Mouse (Mus musculus) thymus, adult 2 months (tissue): ENCODE measurements around the gene Adgrf5. TPM values are rescaled to one million over a fixed set of nuclear protein-coding genes. Genes with fewer than 3 reads are reported as not detected.
A peak's percentile ranks its signal among the peaks of the same experiment; 100 is the strongest.

Source experiments
- DNase-seq: peaks from one replicate; pipeline ENCODE4 v3.0.0; 2021
- H3K27ac ChIP-seq: fragments of 200-500 bp; 2 replicates; pipeline ENCODE4 v1.5.1; 2012; ENCODE audit warnings: low read length, control low read depth; ENCODE audit not compliant: control insufficient read depth, insufficient read depth
- H3K27me3 ChIP-seq: fragments of 200-500 bp; 2 replicates; pipeline ENCODE4 v1.6.1; 2012; ENCODE audit warnings: mild to moderate bottlenecking, low read length, moderate library complexity, mixed read lengths; ENCODE audit not compliant: control insufficient read depth, insufficient read depth
- H3K36me3 ChIP-seq: fragments of 200-500 bp; 2 replicates; pipeline ENCODE4 v1.6.1; 2012; ENCODE audit warnings: mild to moderate bottlenecking, low read length, moderate library complexity; ENCODE audit not compliant: control insufficient read depth, insufficient read depth
- H3K4me1 ChIP-seq: fragments of 200-500 bp; replicated peaks from 2 replicates; pipeline ENCODE4 v1.6.1; 2012; ENCODE audit warnings: low read length; ENCODE audit not compliant: control insufficient read depth, insufficient read depth
- H3K4me3 ChIP-seq: fragments of 200-500 bp; 2 replicates; pipeline ENCODE4 v1.5.1; 2012; ENCODE audit warnings: mild to moderate bottlenecking, low read length, control low read depth, moderate library complexity; ENCODE audit not compliant: control insufficient read depth, insufficient read depth
- CTCF ChIP-seq: fragments of 200-500 bp; IDR thresholded peaks from 2 replicates; pipeline ENCODE4 v1.5.1; 2012; ENCODE audit warnings: mild to moderate bottlenecking, control low read depth, low read length, moderate library complexity, borderline replicate concordance; ENCODE audit not compliant: control insufficient read depth, poor library complexity, insufficient read depth; ENCODE audit errors: extremely low read depth
- POLR2A ChIP-seq: fragments of 200-500 bp; IDR thresholded peaks from 2 replicates; pipeline ENCODE4 v1.6.1; 2012; ENCODE audit warnings: mild to moderate bottlenecking, low read length, control low read depth, moderate library complexity; ENCODE audit not compliant: control insufficient read depth, poor library complexity, insufficient read depth; ENCODE audit errors: extremely low read depth
- WGBS: fragments of 180-500 bp; shearing (Covaris S2); methylation state at CpG from one replicate; pipeline ENCODE4 v1.1.7; 2018; 5-methylcytosine and 5-hydroxymethylcytosine counted together
- polyA plus RNA-seq: library from polyadenylated mRNA; depleted of rRNA; stranded (reverse); fragments of >200 nt; gene quantifications from 2 replicates; pipeline ENCODE4 v1.2.3, GENCODE M21; 2012

The Adgrf5 gene
- polyA plus RNA-seq, 1 experiment = 5.7 TPM

DNA sequence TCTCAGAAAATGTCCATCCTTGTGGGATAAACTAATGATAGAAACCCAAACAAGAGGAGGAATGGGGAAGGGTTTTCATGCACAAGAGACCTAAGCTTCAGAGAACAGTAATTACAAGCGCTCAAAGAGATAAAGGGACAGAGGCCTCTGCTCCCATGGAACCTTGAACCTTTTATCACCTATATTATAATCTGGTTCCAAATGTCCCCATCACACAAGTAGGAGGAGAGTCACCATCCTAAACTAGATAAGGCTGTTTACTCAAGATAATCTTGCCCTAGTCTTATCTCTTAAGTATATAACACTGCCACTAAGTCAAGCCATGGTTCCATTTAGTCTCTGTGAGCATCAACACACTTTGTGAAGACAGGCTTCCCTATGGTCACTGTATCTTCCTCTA is 91.0 kb downstream of the Adgrf5 start:
- no peaks in the 10 kb centered on the region for H3K36me3 ChIP-seq
- H3K4me1 ChIP-seq = no peaks in the 10 kb centered on the region
- no peak for DNase-seq
- H3K4me3 ChIP-seq = no peak overlapping the region
- no peaks in the 10 kb centered on the region for H3K27me3 ChIP-seq
- WGBS = 100% methylated on average over 1 of the region's 1 CpGs
- no peak overlapping the region for H3K27ac ChIP-seq
- TF ChIP-seq CTCF (no peak), POLR2A (no peak)

DNA sequence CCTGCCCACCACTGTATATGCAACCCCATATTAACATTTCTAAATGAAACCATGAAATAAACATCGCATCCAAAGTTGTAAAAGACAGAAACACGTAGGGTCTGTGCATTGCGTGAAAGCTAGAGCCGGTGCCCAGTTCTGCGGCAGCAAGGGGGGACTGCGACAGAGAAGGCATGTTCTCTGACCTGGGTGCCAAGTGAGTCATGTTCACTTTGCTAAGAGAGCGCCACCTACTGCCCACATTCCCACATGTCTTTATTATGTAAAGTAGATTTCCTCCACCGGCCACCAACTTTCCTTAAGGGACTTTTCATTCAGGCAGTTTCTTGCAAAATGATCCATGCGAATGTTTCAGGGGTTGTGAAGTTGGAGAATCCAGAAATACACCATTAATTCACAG is 98.3 kb downstream of the Adgrf5 start:
- 4% methylated on average over 9 of the region's 9 CpGs for WGBS
- TF ChIP-seq CTCF (peak; percentile 16; the same call in 1 of the 2 replicates), POLR2A (no peak)

GRCm38 (mm10) chr17:43459737-43460230 is 99.5 kb downstream of the Adgrf5 start:
- no peak for DNase-seq
- TF ChIP-seq POLR2A = no peak
- TF ChIP-seq CTCF = no peak
- H3K4me1 ChIP-seq = no peaks in the 10 kb centered on the region
- no peaks in the 10 kb centered on the region for H3K36me3 ChIP-seq
- no peak overlapping the region for H3K4me3 ChIP-seq
- WGBS = 73% methylated on average over 12 of the region's 12 CpGs
- no peaks in the 10 kb centered on the region for H3K27me3 ChIP-seq
- H3K27ac ChIP-seq = no peak overlapping the region

More for the DNA sequence above, 98.3 kb downstream of the Adgrf5 start:
- Histone ChIP-seq H3K4me1 (no peaks in the 10 kb centered on the region), H3K4me3 (no peak overlapping the region), H3K27me3 (no peaks in the 10 kb centered on the region), H3K36me3 (no peaks in the 10 kb centered on the region), H3K27ac (no peak overlapping the region)
- DNase-seq = peak; percentile 66

DNA sequence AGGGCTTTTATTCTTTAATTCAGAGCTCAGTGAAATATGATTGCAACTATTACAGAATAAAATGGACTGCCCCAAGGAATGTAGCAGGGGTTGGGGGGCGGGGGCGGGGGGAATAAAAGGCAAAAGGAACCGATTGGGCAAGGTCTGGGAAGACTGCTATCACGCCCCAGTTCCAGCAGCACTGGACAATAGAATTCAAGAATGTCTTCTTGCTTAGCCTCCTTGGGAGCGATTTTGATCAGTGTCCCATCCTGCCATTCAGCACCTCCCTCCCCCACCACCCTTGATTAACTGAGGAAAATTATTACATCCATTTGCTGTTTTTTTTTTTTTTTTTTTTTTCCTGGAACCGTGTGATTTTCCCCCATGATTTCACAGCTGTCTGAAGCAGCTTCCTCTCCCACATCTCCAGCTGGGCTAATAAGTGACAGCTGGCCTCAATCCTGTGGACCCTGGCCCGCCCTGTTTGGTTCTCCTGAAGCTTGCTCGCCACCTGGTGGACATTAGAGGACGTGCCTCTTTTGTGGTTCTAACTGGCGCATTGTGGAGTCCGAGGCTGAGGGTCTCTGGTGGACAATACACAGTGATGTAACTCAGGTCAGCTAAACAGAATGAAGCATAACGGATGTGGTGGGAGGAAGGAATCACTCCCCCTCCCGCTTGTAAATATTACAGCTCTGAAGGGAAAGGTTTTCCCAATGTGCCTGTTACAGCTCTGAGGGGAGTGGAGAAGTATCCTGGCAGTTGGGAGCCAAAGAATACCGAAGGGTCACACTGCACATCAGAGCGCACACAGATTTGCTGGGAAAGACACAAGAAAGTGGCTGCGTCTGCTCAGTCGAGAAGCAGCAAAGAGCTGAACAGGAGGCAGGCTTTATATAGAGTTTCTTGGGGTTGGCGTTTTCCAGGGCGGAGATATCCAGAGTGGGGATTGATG is 100.3 kb downstream of the Adgrf5 start:
- H3K27ac ChIP-seq = no peak overlapping the region
- WGBS = 48% methylated on average over 19 of the region's 19 CpGs
- no peaks in the 10 kb centered on the region for H3K36me3 ChIP-seq
- H3K27me3 ChIP-seq = no peaks in the 10 kb centered on the region
- no peaks in the 10 kb centered on the region for H3K4me1 ChIP-seq
- TF ChIP-seq CTCF (peak; percentile 83; the same call in 1 of the 2 replicates), POLR2A (no peak)
- DNase-seq = peak; percentile 54
- H3K4me3 ChIP-seq = no peak overlapping the region

GRCm38 (mm10) chr17:43470039-43470438 is 109.8 kb downstream of the Adgrf5 start:
- Histone ChIP-seq H3K27ac (no peak overlapping the region), H3K36me3 (no peaks in the 10 kb centered on the region), H3K27me3 (no peaks in the 10 kb centered on the region), H3K4me1 (no peaks in the 10 kb centered on the region), H3K4me3 (no peak overlapping the region)
- TF ChIP-seq POLR2A (no peak), CTCF (no peak)
- DNase-seq = no peak
- 32% methylated on average over 3 of the region's 3 CpGs for WGBS

DNA sequence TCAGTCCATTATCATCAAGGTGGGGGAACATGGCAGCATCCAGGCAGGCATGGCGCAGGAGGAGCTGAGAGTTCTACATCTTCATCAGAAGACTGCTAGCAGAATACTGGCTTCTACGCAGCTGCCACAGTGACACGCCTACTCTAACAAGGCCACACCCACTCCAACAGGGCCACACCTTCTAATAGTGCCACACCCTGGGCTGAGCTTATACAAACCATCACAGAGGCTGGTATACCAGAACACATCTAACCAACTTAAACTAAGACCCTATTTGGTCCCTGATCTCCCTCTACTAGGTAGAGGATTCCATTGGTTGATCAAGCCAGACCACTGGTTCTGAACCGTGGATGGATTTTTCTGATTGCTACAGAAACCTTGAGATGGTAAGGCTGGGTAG is 112.3 kb downstream of the Adgrf5 start:
- WGBS = 97% methylated on average over 4 of the region's 4 CpGs
- no peak for TF ChIP-seq POLR2A

GRCm38 (mm10) chr17:43474775-43475174 is 114.5 kb downstream of the Adgrf5 start:
- 90% methylated on average over 16 of the region's 16 CpGs for WGBS

More for the DNA sequence above, 112.3 kb downstream of the Adgrf5 start:
- no peak overlapping the region for H3K27ac ChIP-seq
- H3K27me3 ChIP-seq = no peaks in the 10 kb centered on the region
- H3K36me3 ChIP-seq = no peaks in the 10 kb centered on the region
- no peak for DNase-seq
- no peaks in the 10 kb centered on the region for H3K4me1 ChIP-seq
- H3K4me3 ChIP-seq = no peak overlapping the region

More at GRCm38 (mm10) chr17:43474775-43475174, 114.5 kb downstream of the Adgrf5 start:
- no peaks in the 10 kb centered on the region for H3K27me3 ChIP-seq
- H3K4me1 ChIP-seq = no peaks in the 10 kb centered on the region
- no peak overlapping the region for H3K4me3 ChIP-seq
- H3K36me3 ChIP-seq = no peaks in the 10 kb centered on the region
- TF ChIP-seq CTCF (no peak), POLR2A (no peak)
- no peak overlapping the region for H3K27ac ChIP-seq
- DNase-seq = no peak
